Mouse (Mus musculus): ENCODE data around the gene Thoc6. TPM values are rescaled to one million over a fixed set of nuclear protein-coding genes. Genes with fewer than 3 reads are reported as not detected.

Thoc6 gene
- 20.9 and 23.4 TPM in 2 replicates for polyA plus RNA-seq (2012; ENCODE audit: insufficient read depth, insufficient read length, missing spikeins)

GRCm38 (mm10) chr17:23673424-23674073 lies at the start of gene Thoc6, which contains the start of gene Hcfc1r1:
TSS of gene Thoc6 (minus strand) at chr17:23673882.
TSS of gene Hcfc1r1 (plus strand) at chr17:23673596.
- Histone ChIP-seq H3K4me3 (ENCODE audit: insufficient read depth, low read length) (peak within 1 kb of the TSS; percentile 69), H3K4me1 (ENCODE audit: control insufficient read depth, insufficient read depth, low read length) (peaks cover 17% of the 10 kb centered on the region), H3K27ac (ENCODE audit: insufficient read depth, low read depth, low read length) (peak within 1 kb of the TSS; percentile 74)
- TF ChIP-seq CTCF (IDR thresholded peaks at IDR 0.05; ENCODE audit: low read depth, low read length) (no peak), POLR2A (IDR thresholded peaks at IDR 0.05; ENCODE audit: borderline replicate concordance, low read depth, low read length) (no peak)

- no peak within 1 kb of the TSS for H3K27ac ChIP-seq (ENCODE audit: insufficient read depth, low read depth, low read length)
- H3K4me3 ChIP-seq (ENCODE audit: insufficient read depth, low read length), result no peak within 1 kb of the TSS
- peaks cover 18% of the 10 kb centered on the region for H3K4me1 ChIP-seq (ENCODE audit: control insufficient read depth, insufficient read depth, low read length)
- TF ChIP-seq POLR2A (IDR thresholded peaks at IDR 0.05; ENCODE audit: borderline replicate concordance, low read depth, low read length), result no peak
Measured at GRCm38 (mm10) chr17:23722376-23723125, 48.9 kb upstream of the Thoc6 start, which contains the start of gene 1520401A03Rik. TSS of gene 1520401A03Rik (minus strand) at chr17:23722783.

GRCm38 (mm10) chr17:23721886-23722285 lies 48.2 kb upstream of the Thoc6 start:
- Histone ChIP-seq H3K4me1 (ENCODE audit: control insufficient read depth, insufficient read depth, low read length) (peaks cover 14% of the 10 kb centered on the region), H3K4me3 (ENCODE audit: insufficient read depth, low read length) (no peak overlapping the region), H3K27ac (ENCODE audit: insufficient read depth, low read depth, low read length) (no peak overlapping the region)
- TF ChIP-seq POLR2A (IDR thresholded peaks at IDR 0.05; ENCODE audit: borderline replicate concordance, low read depth, low read length) (no peak), CTCF (IDR thresholded peaks at IDR 0.05; ENCODE audit: low read depth, low read length) (no peak)

- Histone ChIP-seq H3K4me1 (ENCODE audit: control insufficient read depth, insufficient read depth, low read length) (peaks cover 7% of the 10 kb centered on the region), H3K4me3 (ENCODE audit: insufficient read depth, low read length) (no peak overlapping the region), H3K27ac (ENCODE audit: insufficient read depth, low read depth, low read length) (no peak overlapping the region)
- TF ChIP-seq POLR2A (IDR thresholded peaks at IDR 0.05; ENCODE audit: borderline replicate concordance, low read depth, low read length), result no peak
- no peak for TF ChIP-seq CTCF (IDR thresholded peaks at IDR 0.05; ENCODE audit: low read depth, low read length)
Measured at GRCm38 (mm10) chr17:23719455-23719854, 45.8 kb upstream of the Thoc6 start.

- Histone ChIP-seq H3K4me3 (ENCODE audit: insufficient read depth, low read length) (no peak overlapping the region), H3K27ac (ENCODE audit: insufficient read depth, low read depth, low read length) (no peak overlapping the region), H3K4me1 (ENCODE audit: control insufficient read depth, insufficient read depth, low read length) (peaks cover 7% of the 10 kb centered on the region)
- TF ChIP-seq CTCF (IDR thresholded peaks at IDR 0.05; ENCODE audit: low read depth, low read length), result no peak
- TF ChIP-seq POLR2A (IDR thresholded peaks at IDR 0.05; ENCODE audit: borderline replicate concordance, low read depth, low read length), result no peak
Measured at GRCm38 (mm10) chr17:23717003-23717402, 43.3 kb upstream of the Thoc6 start.

GRCm38 (mm10) chr17:23706212-23706611 lies 32.5 kb upstream of the Thoc6 start:
- H3K4me3 ChIP-seq (ENCODE audit: insufficient read depth, low read length), result no peak overlapping the region
- no peaks in the 10 kb centered on the region for H3K4me1 ChIP-seq (ENCODE audit: control insufficient read depth, insufficient read depth, low read length)
- TF ChIP-seq POLR2A (IDR thresholded peaks at IDR 0.05; ENCODE audit: borderline replicate concordance, low read depth, low read length) (no peak), CTCF (IDR thresholded peaks at IDR 0.05; ENCODE audit: low read depth, low read length) (peak; percentile 84)
- H3K27ac ChIP-seq (ENCODE audit: insufficient read depth, low read depth, low read length), result no peak overlapping the region

GRCm38 (mm10) chr17:23705525-23706104 lies 31.9 kb upstream of the Thoc6 start:
- no peak overlapping the region for H3K4me3 ChIP-seq (ENCODE audit: insufficient read depth, low read length)
- no peaks in the 10 kb centered on the region for H3K4me1 ChIP-seq (ENCODE audit: control insufficient read depth, insufficient read depth, low read length)
- no peak for TF ChIP-seq CTCF (IDR thresholded peaks at IDR 0.05; ENCODE audit: low read depth, low read length)
- TF ChIP-seq POLR2A (IDR thresholded peaks at IDR 0.05; ENCODE audit: borderline replicate concordance, low read depth, low read length), result no peak
- H3K27ac ChIP-seq (ENCODE audit: insufficient read depth, low read depth, low read length), result no peak overlapping the region

GRCm38 (mm10) chr17:23704741-23705140 lies 31.1 kb upstream of the Thoc6 start:
- no peak for TF ChIP-seq CTCF (IDR thresholded peaks at IDR 0.05; ENCODE audit: low read depth, low read length)
- TF ChIP-seq POLR2A (IDR thresholded peaks at IDR 0.05; ENCODE audit: borderline replicate concordance, low read depth, low read length), result no peak
- H3K4me1 ChIP-seq (ENCODE audit: control insufficient read depth, insufficient read depth, low read length), result no peaks in the 10 kb centered on the region

GRCm38 (mm10) chr17:23703301-23703700 lies 29.6 kb upstream of the Thoc6 start:
- Histone ChIP-seq H3K27ac (ENCODE audit: insufficient read depth, low read depth, low read length) (no peak overlapping the region), H3K4me1 (ENCODE audit: control insufficient read depth, insufficient read depth, low read length) (no peaks in the 10 kb centered on the region), H3K4me3 (ENCODE audit: insufficient read depth, low read length) (no peak overlapping the region)
- TF ChIP-seq CTCF (IDR thresholded peaks at IDR 0.05; ENCODE audit: low read depth, low read length) (no peak), POLR2A (IDR thresholded peaks at IDR 0.05; ENCODE audit: borderline replicate concordance, low read depth, low read length) (no peak)

More at GRCm38 (mm10) chr17:23704741-23705140, 31.1 kb upstream of the Thoc6 start:
- H3K27ac ChIP-seq (ENCODE audit: insufficient read depth, low read depth, low read length), result no peak overlapping the region
- no peak overlapping the region for H3K4me3 ChIP-seq (ENCODE audit: insufficient read depth, low read length)
